Mouse (Mus musculus) ovary, postnatal 10 days (tissue): Measurements from ENCODE around the gene Hspa12b.

Source experiments
- DNase-seq: peaks from one replicate; pipeline ENCODE4 v3.0.0; 2022; ENCODE audit warnings: low spot score

Hspa12b gene

DNA sequence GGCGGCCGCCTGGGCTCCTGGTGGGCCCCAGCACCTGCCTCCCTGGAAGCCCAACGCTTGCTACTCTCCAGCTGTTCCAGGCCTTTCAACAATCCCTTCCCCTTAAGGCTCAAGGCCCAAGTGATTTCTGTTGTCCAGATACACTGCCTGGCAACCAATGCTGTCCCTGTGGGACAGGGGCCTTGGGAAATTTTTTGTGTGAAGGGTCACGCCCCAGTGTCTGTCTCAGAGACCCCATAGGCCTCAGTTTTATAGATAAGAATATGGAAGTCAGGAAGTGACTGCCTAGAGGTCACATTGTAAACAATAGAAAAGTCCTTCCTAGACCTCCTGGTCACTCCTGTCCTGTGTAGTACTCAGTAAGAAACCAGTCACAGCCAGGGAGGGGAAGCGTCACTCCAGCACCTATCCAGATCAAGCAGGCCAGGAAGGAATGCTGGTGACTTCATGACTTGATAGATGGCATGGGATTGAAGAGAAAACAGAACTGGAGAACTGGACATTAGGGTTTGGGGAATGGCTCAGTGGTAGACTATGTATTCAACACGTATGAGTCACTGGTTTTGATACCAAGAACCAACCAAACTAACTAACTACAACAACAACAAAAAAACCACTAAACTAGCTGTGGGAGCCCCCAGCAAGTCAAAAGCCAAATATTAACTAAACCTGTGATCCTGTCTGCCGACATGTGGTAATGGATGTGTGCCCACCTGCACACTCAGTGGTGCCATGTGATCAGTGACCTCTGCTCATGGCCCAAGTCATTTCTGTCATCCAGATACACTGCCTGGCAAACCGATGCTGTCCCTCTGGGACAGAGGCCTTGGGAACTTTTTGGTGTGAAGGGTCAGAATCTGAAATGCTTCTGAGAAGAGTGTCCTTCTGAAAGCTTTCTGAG is 21.5 kb downstream of the Hspa12b start:
- DNase-seq: no peak

DNA sequence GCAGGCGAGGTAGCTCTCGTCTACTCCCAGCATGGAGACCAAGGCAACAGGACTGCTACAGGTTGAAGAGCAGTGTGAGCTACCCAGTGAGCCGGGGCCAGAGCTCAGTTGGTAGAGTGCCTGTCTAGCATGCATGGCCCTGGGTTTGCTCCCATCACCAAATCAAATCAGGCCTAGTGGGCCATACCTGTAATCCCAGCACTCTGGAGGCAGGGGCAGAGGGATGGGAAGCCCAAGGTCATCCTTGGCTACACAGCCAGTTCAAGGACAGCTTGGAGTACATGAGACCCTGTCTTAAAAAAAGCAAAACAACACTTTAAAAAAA is 22.1 kb downstream of the Hspa12b start:
- no peak for DNase-seq

DNA sequence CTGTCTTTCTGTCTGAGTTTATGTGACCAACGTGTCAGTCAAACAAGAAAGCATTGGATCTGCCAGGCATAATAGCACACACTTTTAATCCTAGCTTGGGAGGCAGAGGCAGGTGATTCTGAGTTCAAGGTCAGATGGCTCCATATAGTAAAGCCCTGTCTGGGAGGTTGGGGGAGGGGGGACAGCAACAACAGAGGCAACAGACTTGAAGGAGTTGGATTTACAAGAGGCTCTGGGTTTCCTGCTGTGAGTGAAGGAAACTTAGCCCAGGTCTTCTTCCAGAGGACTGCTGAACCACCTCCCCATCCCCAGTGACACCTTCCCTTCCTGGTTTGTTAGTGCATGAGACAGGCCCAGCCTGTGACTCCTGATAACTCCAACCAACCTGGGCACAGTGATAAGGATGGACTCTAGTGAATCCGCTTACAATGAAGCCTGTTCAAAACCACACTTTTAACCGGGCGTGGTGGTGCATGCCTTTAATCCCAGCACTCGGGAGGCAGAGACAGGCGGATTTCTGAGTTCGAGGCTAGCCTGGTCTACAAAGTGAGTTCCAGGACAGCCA is 25.2 kb downstream of the Hspa12b start:
- DNase-seq: no peak

DNA sequence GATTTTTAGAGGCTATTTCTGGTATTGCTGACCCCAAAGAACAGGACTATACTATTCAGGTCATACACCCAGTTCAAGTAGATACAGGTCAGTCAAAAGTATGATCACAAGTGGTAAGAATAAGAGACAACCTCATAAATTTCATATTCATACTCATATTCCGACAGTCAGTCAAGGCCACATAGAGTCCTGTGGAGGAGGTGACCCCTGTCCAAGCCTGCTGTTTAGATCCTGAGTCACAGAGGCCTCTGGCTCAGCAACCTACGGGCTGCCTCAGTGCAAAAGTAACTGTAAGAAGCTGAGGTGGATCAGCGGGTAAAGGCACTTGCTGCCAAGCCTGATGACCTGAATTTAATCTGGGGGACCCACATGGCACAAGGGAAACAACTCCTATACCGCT is 27.0 kb downstream of the Hspa12b start:
- no peak for DNase-seq

DNA sequence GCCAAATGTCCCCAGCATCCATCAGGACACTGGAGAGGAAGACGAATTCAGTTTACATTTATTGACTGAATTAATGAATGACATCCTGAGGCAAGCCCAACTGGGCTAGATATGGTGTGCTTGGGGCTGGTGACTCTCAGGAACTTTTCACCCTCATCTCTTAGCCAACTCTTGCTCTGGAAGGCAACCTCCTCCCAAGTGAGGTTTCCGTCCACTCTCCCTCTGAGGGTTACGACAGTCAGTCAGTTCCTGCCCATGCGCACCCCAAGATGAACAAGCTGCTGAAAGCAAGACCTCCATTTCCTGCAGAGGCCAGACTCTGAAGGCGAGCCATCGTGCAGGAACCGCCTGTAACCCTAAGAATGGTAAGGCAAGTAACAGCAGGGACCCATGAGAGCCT is 29.9 kb downstream of the Hspa12b start:
- DNase-seq: no peak

DNA sequence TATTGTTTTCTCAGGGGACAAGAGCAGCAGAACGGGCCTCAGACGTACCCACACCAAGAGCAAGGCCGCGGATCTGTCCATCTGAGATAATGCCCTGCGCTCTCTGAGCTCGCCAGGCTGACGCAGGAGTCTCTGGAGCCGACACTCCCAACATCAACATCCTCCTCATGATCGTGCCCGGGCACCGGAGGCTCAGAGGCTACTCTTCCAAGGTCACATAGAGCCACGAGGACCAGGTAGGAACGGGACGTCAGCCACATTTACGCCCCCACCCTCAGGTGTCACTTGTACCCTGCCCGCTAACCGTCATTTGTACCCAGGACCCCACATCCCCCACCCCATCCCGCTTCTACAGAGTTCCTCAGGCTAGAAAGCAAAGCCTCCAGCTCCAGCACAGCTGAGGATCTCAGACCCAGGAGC is 32.4 kb downstream of the Hspa12b start:
- DNase-seq: no peak

DNA sequence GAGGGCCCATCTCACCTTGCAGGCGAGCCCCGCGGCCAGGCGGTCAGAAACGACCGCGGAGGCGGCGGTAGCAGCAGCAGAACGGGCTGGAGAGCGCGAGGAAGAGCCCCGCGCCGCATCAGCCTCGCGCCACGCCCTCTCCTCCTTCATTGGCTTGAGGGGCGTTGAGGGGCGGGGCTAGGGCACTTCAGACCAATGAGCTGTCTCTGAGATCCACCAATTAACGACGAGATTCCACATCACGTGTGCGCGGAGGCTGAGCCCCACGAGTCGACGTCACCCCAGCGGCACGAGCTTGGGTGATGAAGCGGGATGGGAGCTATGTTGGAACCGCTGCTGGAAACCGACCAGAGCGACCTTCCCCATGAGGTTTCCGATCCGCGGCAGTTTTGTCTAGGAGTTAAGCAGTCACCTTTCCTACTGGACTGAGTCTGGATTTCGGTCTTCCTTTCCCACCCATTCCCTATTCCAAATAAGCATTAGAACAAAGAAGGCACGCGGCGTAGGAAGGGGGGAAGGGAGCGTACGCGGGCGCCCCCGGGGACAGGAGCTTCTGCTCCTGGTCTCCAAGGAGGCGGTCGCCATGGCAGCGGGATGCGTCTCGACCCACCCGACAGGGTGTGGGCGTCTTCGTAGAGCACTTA is 33.0 kb downstream of the Hspa12b start, which contains the start of gene 1700037H04Rik:
Gene 1700037H04Rik (minus strand): TSS at position 144 of the 644 bp plus-strand sequence.
- peak; percentile 75 for DNase-seq

DNA sequence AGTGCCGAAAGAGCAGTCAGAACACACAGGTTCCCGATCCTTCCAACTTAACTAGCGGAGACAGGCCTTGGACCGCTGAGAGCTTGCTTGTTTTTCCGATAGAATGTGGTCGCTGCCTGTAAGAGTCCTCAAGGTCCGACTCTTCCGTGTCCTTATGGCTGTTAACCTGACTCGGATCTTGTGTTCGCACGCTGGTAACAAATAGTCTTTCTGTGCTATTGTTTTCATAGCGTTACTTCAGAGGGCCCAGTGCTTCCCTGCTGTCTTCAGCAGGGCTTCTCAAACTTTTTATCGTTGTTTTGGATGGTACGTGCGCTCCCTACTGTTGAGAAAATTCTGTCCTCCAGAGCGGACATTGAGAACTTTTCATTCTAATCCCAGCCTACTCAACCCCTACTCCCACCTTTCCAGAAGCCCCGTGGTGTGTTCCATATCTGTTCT is 33.6 kb downstream of the Hspa12b start:
- DNase-seq: no peak

DNA sequence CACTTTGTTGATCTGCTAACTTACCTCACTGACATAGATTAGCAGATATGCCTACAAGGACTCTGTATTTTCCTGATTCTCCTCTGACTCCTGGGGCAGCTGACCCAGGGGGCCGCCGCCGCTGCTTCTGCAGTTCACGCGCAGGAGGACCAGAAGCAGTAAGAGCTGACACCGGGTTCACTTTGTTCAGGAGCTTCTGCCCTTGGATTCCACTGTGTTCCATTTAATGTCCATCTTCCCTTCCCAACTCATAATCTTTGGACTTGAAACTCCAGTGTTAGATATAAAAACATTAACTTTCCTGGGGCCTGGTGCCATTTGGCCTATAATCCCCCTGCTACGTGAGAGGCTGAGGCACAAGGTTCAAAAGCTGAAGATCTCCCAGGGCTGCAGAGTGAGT is 36.8 kb downstream of the Hspa12b start:
- no peak for DNase-seq

DNA sequence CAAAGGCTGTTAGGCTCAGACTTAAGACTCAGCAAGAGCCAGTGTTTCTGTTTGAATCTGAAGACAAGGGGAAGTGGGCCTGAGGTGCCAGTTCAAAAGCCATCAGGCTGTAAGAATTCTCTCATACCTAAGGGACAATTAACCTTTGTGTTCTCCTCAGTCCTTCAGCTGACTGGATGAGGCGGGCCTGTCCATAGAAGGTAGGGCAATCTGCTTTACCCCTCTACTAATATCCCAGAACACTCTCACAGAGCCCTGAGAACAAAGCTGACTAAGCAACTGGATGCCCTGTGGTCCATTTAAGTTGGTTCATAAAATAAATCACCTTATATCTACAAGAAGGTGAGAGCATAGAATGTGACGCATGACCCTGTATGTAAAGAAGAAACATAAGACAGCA is 39.1 kb downstream of the Hspa12b start:
- no peak for DNase-seq

DNA sequence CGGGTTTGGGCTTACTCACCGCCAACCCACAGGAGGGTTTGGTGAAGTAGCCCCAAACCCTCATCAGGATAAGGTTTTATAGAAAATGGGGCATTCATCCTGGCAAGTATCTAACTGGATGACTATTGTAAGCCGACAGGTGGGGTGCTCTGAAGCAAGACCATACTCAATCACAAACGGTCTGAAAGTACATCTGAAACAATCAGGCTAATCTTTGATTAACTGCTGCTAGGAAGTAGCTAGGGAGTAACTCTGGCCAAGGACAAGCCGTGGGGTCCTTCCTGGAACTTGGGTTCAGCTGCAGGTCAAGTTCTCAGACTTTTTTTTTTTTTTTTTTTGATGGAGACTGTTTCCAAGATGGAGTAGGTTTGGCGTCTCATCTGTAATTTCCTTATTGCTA is 40.9 kb downstream of the Hspa12b start:
- no peak for DNase-seq

DNA sequence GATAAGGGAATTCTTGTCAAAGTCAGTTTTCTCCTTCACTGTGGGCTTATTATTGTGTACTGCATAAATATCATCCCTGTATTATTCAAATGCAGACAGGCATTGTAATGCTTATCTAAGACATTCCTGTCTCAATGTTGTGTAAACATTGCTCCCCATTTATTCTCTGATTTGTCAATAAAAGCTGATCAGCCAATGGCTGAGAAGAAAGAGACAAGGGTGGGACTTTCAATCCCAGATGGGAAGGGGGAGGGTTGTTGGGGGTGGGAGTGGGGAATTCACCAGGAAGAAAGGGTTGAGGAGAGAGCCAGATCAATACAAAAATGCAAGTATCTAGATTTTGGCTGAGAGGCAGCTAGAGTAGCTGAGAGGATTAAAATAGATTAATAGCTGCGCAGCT is 41.8 kb downstream of the Hspa12b start:
- DNase-seq: no peak

DNA sequence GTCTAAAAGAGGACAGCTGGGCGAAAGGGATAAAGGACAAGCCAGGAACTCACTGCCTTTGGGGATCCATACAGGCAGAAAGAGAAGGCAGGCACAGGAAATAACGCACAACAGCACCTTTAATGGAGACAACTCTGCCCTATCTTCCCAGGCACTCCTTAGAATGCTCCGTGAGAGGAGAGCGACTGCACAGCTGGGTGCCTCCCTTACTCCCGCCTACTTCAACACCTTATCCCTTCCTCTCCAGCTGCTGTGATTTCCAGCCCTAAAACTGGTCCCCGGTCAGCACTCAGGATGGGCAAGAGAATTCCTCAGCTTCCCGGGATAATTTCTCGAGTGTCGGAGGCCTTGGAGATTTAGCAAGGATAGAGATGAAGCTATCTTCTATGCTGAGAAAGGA is 43.9 kb downstream of the Hspa12b start:
- no peak for DNase-seq

DNA sequence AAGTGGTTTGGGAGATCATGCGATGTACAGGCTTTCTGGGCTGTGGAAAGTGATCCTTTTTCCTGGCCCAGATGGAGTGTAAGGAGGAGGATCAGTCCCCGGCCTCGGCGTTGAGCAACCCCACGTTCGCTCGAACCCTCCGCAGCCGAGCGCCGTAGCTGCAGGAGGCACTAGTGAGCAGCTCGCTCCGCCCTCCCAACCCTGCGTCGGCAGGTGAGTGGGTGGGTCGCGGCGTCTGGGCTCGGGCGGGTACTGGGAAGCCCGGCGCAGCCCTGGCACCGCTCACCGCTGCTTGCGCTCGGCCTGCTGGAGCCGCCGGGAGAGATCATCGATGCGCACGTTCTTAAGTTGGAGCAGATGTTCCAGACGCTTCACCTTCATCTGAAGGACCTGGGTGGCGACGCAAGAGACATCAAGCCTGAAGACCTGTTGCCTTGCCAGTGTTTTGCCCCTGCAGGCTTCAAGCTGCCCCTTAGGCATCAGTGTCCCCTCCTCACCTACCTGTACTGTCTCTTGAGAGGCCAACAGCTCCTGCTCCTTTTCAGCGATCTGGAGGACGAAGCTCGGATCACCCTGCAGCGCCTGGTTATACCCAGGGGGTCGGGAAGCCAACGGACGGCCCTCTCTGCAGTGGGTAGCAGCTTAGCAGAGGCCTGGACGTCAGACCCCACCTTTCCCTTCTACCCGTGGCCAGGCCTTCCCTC is 44.5 kb downstream of the Hspa12b start:
- DNase-seq: peak; percentile 36

DNA sequence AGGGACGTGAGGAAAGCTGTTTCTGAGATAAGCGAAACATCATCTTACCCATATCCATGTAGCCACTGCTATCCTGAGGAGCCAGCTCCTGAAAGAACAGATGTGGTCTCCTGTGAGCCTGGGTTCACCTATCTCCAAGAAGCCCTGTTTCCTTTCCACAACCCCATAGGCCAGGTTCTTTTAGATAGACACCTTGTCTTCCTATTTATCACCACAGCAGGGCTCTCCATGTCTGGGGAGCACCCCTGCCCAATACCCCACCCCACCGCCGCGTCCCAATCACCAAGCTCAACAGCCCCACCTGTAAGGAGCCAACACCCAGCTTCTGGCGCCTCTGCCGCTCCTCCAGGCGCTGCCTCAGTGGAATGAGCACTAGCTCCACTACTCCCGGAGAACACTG is 45.2 kb downstream of the Hspa12b start:
- no peak for DNase-seq

DNA sequence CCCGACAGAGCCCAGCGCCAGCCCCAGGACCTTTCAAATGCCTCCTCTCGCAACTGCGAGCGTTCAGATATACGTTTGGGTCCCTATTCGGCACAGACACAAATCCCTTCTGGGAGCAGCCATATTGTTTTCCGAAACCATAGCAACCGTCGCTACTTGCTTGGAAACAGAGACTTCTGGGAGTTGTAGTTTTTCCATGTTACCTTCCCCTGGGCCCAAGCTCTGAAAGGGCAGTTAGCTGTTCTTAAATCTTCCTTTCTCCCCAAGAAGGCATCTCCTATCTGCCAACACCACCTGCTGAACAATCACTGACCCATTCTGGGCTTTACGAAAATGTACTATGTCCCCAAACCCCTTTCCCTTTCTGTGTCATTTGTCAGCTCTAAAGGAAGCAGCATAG is 47.6 kb downstream of the Hspa12b start:
- DNase-seq: no peak

DNA sequence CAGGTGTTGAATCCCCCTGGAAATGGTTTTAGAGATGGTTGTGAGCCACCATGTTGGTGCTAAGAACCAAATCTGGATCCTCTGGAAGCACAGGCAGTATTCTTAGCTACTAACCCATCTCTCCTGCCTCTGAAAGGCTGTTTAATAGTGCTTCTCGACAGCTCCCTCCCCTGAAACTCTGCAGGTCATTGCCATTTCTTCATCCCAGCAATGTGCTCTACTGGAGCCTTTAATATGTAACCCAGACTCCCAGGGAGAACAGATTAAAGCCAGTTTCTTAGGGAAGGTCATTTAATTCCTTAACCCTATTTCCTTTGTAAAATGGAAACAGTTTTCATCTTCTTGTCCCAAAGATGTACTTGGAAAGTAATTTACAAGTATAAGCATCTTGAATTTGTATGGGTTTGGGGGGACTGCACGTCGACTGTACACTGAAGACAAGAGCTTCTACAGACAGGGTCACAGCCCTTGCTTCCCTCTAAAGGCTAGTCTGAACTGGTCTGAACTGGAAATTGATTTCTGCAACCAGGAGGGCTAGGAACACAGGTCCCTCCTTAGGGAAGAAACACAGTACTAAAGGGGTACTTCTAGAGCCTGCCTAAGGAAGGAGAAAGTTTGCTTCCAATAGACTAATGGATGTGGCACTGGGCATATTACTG is 48.3 kb downstream of the Hspa12b start:
- DNase-seq: no peak

DNA sequence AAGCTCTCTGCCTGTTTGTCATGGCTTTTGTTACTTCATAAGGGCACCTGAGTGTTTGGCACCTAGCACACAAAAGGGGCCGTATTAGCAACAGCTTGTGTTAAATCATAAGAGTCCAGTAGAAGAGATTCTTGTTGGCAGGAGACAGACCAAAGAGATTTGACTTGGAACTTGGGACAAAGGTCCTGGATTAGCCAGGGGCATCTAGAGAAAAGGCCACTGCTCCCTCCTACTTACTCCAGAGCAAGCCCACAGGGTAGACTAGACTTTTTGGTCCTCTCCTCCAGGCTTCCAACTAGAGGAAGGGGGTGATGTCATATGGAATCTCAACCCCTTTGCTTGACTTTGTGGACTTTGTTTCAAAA is 48.8 kb downstream of the Hspa12b start:
- DNase-seq: no peak

DNA sequence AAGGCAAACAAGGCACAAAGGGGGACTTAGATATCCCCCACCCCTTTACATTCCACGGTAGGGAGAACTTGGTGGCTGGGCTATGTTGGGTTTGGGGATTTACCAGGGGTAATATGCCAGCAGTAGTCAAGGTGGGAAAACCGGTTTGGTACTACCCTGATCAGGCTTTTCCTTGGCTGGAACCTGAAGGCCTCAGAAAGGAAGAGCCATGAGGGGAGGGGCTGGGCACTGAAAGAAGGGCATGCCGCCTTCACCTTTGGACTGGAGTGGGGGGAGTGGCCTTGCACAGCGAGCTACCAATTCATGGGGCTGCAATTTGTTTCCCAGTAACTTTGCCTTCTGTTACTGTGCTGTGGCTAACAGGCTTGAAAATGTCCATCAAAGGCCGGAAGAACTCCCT is 49.4 kb downstream of the Hspa12b start:
- DNase-seq: no peak

DNA sequence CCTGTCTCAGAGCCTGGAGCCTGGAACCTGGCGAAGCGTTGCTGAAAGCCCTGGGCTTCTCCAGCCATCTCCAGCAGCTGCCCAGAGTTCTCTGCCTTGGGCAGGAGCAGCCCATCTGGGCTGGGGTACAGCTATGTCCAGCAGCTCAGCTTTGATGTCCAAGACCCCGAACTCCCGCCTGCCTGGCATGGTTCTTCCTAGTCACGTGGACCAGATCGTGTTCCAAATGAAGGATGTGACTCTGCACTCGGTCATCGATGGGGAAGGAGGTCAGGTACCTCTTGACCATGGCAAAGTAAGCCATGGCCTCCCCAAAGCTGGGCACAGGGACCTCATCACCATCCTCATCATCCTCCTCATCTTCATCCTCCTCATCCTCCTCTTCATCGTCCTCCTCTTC is 50.9 kb downstream of the Hspa12b start:
- DNase-seq: no peak

DNA sequence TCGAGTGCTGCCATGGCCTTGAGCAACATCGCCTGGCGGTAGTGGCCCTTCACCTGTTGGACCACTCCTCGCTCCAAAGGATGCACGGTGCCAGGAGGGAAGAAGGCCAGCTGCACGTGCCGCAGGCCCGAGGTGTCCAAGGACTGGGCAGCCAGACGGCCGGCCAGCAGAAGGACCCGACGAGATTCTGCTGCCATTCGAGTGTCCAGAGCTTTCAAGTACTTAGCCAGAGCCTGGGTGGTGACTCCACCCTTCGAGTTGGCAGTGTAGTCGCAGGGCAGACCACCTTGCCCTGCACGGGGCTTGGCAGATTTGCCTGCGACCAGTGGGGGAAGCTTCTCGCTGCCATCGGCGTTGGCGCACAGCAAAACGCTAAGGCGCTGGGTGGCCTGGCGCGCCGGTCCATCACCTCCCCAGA is 51.8 kb downstream of the Hspa12b start:
- DNase-seq: no peak

DNA sequence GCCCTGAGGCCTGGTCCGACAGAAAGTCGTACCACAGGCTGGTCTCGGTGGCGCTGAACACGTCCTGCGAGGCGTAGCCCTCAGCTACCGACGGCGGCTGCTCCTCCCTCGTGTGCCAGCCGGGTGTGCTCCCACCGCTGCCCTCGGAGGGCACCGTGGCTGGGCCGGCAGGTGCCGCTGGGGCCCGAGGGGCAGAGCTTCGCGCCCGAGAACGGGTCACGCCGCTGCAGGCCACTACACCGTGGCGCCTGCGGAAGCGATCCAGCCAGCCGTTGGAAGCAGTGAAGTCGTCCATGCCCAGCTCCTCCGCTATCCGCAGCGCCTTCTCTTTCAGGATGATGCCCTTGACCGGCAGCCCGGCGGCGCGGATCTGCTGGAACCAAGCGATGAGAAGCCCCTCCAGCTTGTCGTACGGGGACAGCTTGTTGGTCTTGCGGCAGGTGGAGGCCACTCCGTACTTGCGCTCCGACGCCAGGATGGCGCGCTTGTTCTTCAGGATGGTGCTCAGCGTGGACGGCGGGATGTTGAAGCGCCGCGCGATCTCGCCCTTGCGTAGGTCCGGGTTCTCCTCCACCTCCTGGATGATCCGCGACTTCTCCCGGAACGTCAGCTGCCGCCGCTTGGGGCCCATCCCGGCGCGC is 52.3 kb downstream of the Hspa12b start:
- DNase-seq: peak; percentile 45
